Mouse (Mus musculus): ENCODE results near the gene Stim1. TPM values are rescaled to one million over a fixed set of nuclear protein-coding genes. Genes with fewer than 3 reads are reported as not detected.

The Stim1 gene
- polyA plus RNA-seq, 1 experiment from 2014 or later: 33.5 TPM

DNA sequence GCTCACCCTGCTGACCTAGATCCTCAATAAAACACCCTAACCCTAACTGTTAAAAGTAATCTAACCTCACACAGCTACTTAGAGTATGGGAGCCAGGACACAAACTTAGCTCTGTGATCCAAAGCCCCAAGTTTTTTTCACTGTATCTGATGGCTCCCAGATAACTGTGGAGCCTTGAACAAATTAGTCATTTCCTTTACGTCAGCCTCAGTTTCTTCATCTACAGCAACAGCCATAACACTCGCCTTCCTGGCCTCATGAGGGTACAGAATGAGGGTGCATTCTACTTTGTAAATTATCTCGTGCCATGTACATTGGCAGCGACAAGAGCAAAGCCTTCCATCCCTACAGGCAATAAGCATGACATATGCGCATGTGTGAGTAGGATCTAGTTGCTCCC is 25.2 kb upstream of the Stim1 start:
- Histone ChIP-seq H3K4me1 (peaks cover 26% of the 10 kb centered on the region), H3K4me2 (no peak overlapping the region), H3K27ac (no peak overlapping the region), H3K4me3 (no peak overlapping the region), H3K27me3 (no peaks in the 10 kb centered on the region), H3K9ac (no peak overlapping the region), H3K9me3 (no peaks in the 10 kb centered on the region), H3K36me3 (peaks cover 40% of the 10 kb centered on the region)
- ATAC-seq (ENCODE audit: insufficient number of reproducible peaks, low FRiP score, low TSS enrichment, low read depth): no peak
- WGBS: 83% methylated on average over 5 of the region's 5 CpGs

DNA sequence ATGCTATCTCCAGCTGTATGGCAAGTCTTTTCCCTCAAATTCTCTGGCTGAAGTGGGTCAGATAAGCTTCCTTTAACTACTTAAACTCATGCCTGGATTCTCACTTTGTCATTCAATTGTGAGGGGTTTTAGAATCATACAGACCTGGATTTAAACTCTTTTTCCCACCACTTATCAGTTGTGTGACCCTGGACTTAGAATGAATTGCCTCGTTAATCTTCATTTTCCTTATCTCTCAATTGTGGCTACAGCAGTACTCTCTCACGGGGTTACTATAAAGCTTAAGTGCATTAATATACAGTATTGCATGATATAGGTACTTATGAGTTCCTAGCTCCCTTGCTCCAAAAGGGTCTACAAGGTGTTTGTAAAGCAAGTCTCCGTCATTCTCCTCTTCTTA is 24.7 kb upstream of the Stim1 start:
- no peak overlapping the region for H3K4me3 ChIP-seq
- no peak overlapping the region for H3K27ac ChIP-seq
- no peaks in the 10 kb centered on the region for H3K9me3 ChIP-seq
- H3K4me1 ChIP-seq: peaks cover 32% of the 10 kb centered on the region
- no peak overlapping the region for H3K9ac ChIP-seq
- ATAC-seq (ENCODE audit: insufficient number of reproducible peaks, low FRiP score, low TSS enrichment, low read depth): no peak
- 82% methylated on average over 3 of the region's 3 CpGs for WGBS
- no peaks in the 10 kb centered on the region for H3K27me3 ChIP-seq
- no peak overlapping the region for H3K4me2 ChIP-seq
- peaks cover 34% of the 10 kb centered on the region for H3K36me3 ChIP-seq

DNA sequence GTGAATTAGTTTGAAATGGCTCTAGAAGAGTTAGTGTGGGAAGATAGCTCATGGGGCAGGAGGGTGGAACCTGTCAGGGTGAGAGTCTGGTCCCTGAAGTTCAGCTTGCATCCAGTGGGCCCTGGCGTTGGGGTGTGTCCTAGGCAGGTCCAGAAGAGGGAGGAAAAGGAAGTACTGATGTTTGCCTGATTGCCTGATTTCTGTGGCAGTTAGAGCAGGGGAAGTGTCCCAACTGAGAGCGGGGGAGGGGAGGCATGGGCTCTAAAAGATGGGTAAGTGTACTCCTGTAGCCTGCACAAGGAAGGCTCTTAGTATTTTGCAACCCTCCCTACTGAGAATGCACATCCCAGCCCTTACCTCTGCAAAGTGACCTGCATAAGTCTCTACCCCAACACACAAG is 23.7 kb upstream of the Stim1 start:
- peaks cover 25% of the 10 kb centered on the region for H3K36me3 ChIP-seq
- no peak overlapping the region for H3K27ac ChIP-seq
- no peaks in the 10 kb centered on the region for H3K27me3 ChIP-seq
- no peaks in the 10 kb centered on the region for H3K9me3 ChIP-seq
- H3K9ac ChIP-seq: no peak overlapping the region
- ATAC-seq (ENCODE audit: insufficient number of reproducible peaks, low FRiP score, low TSS enrichment, low read depth): no peak
- H3K4me3 ChIP-seq: no peak overlapping the region
- peaks cover 41% of the 10 kb centered on the region for H3K4me1 ChIP-seq
- WGBS: 78% methylated on average over 2 of the region's 2 CpGs
- no peak overlapping the region for H3K4me2 ChIP-seq

DNA sequence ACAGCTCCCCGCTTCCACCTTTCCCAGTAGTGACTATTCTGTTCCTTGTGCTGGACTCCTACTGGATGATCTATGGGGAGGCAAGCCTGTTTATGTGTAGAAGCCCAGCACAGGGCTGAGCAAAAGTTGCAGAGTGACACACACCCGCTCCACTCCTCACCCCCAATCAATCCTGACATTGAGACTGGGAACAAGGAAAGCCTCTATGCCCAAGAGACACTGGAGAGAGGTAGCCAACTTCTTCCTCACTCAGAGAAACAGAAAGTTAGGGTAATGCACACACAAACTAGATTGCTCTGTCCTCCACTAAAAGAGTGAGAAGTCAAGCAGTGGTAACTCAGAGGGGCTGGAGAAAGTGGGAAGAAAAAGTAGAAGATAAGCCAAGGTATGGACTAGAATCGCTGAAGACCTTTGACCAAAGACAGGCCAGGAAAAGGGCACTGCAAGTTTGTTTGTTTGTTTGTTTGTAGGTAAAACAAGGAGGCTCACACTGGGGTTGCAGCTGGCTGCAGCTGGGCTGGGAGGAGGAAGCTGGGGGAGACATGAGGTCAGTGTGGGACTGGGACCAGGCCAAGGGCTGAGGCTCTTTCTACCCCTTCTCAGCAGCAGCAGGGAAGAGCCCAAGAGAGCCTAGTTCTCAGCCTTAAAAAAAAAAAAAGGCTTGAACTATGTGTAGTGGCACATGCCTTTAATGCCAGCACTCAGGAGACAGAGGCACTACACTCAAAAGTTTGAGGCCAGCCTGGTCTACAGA is 22.6 kb upstream of the Stim1 start:
- no peak overlapping the region for H3K9ac ChIP-seq
- peaks cover 47% of the 10 kb centered on the region for H3K4me1 ChIP-seq
- H3K27me3 ChIP-seq: no peaks in the 10 kb centered on the region
- H3K9me3 ChIP-seq: no peaks in the 10 kb centered on the region
- ATAC-seq (ENCODE audit: insufficient number of reproducible peaks, low FRiP score, low TSS enrichment, low read depth): no peak
- H3K36me3 ChIP-seq: peaks cover 15% of the 10 kb centered on the region
- no peak overlapping the region for H3K4me2 ChIP-seq
- 72% methylated on average over 3 of the region's 3 CpGs for WGBS
- H3K27ac ChIP-seq: peak overlapping the region; percentile 17
- no peak overlapping the region for H3K4me3 ChIP-seq

DNA sequence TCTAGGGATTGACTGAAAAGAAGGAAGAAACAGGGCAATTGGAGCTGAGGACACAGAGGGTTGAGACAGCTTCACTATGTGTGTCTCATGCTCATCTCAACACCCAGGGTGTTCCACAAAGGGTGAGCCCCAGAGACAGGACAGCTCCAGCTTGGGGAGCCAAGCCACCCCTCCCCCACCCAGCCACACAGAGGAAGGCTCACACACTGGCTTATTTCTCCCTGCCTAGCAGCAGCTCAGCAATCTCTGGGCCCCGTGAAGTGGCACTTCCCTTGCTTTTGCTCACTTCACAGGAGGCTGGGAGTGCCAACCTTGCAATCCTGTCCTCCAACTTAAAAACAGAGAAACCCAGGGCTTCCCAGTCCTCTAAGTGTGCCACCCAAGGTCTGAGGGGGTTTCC is 21.8 kb upstream of the Stim1 start:
- no peak for ATAC-seq (ENCODE audit: insufficient number of reproducible peaks, low FRiP score, low TSS enrichment, low read depth)
- 0% methylated on average over 1 of the region's 1 CpGs for WGBS
- H3K4me2 ChIP-seq: no peak overlapping the region
- peaks cover 6% of the 10 kb centered on the region; the same call in 1 of the 2 replicates for H3K36me3 ChIP-seq
- H3K4me1 ChIP-seq: peaks cover 47% of the 10 kb centered on the region
- no peaks in the 10 kb centered on the region for H3K9me3 ChIP-seq
- no peaks in the 10 kb centered on the region for H3K27me3 ChIP-seq
- no peak overlapping the region for H3K4me3 ChIP-seq
- peak overlapping the region; percentile 29; the same call in 1 of the 2 replicates for H3K27ac ChIP-seq
- no peak overlapping the region for H3K9ac ChIP-seq

DNA sequence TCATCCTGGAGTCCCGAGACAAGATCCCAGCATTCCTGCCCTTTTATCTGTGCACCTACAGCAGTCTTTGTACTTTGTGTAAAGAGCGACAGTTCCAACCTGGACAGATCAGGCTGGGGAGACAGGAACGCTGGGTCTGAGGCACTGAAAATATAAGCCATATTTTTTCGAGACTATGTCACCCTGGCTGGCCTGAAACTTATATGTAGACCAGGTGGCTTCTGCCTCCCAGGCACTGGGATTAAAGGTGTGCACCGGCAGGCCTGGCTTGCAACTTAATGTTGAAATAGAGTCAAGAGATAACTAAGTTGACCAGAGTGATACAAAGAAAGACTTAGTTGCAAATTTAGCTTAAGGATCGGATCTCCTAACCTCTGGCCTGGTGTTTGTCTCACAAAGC is 21.3 kb upstream of the Stim1 start:
- WGBS: 52% methylated on average over 6 of the region's 6 CpGs
- H3K4me1 ChIP-seq: peaks cover 49% of the 10 kb centered on the region
- no peaks in the 10 kb centered on the region for H3K27me3 ChIP-seq
- no peak overlapping the region for H3K4me2 ChIP-seq
- H3K36me3 ChIP-seq: 0 out of 2 replicates have a peak, but pooled peaks cover 4% of the 10 kb centered on the region
- ATAC-seq (ENCODE audit: insufficient number of reproducible peaks, low FRiP score, low TSS enrichment, low read depth): no peak
- no peak overlapping the region for H3K4me3 ChIP-seq
- no peaks in the 10 kb centered on the region for H3K9me3 ChIP-seq
- peak overlapping the region; percentile 29; the same call in 1 of the 2 replicates for H3K27ac ChIP-seq
- H3K9ac ChIP-seq: no peak overlapping the region

DNA sequence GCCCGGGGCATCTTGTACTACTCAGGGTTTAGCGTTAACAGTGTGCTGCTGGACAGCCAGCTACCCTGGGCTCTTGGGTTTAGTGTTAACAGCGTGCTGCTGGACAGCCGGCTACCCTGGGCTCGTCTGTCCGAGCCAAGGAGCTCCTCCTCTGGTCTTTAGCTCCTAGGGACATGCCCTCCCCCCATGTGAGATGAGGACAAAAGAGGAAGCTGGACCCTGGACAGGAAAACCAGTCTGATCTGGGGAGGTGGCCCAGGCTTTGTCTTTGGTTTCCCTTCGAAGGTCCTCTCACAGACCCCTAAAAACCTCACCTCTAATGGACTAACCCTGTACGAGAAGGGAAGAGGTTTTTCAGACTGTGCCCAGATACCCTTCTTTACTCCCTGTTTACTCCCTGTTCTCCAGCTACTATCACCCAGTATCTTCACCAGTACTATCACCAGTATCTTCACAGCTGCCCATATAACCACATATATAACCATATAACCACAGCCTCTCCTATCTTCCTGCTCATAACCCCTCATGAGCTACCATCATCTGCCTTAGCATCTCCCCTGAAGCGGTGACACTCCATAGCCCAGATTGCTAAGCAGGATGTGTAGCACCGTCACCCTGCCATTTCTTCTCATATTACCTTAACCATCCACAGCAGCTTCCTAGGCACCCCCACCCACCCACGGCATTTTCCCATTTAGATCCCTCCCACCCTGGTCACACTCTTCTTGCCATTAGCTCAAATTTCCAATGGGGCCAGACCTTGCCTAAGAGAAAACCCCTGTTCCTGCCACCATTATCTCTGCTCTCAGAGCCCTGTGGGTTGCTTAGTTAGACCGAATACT is 20.4 kb upstream of the Stim1 start:
- H3K27me3 ChIP-seq: no peaks in the 10 kb centered on the region
- peak overlapping the region; percentile 87; the same call in 1 of the 2 replicates for H3K4me3 ChIP-seq
- H3K4me1 ChIP-seq: peaks cover 52% of the 10 kb centered on the region
- no peak overlapping the region for H3K9ac ChIP-seq
- WGBS: 50% methylated on average over 12 of the region's 12 CpGs
- no peaks in the 10 kb centered on the region for H3K9me3 ChIP-seq
- no peak overlapping the region for H3K27ac ChIP-seq
- H3K36me3 ChIP-seq: 0 out of 2 replicates have a peak, but pooled peaks cover 4% of the 10 kb centered on the region
- H3K4me2 ChIP-seq: 0 out of 2 replicates have a peak overlapping the region, but pooled peaks have one; percentile 72
- no peak for ATAC-seq (ENCODE audit: insufficient number of reproducible peaks, low FRiP score, low TSS enrichment, low read depth)

DNA sequence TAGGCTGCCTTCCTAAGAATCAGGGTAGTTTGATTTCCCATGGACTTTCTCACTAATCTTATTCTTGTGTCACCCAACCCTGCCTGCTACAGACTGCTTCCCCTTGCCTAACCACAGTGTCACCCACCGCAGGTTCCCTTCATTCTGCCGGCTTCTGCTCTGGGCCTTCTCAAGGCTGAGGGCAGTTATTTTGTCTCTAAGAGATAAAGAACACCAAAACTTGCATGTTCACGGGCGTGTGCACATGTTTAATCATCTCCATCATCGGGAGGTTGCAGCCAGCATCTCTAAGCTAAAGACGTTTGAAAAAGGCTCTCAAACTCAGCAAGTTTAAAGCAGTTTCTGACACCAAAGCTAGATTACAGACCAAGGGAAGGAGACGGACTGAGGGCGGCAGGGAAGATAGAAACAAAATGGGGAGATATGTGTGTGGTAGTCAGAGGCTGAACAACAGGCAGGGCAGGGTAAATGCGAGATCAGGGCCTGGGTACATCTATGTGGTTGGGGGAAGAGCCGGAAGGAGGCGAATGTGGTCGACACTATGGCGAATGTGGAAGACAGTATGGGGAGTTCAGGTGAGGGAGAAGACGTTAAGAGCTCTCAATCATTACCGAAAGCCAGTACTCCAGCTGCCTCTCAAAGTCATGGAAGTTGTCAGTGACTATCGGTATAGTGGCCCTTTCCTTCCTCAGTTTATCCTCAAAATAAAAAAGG is 18.8 kb upstream of the Stim1 start:
- Histone ChIP-seq H3K27me3 (no peaks in the 10 kb centered on the region), H3K4me1 (peaks cover 52% of the 10 kb centered on the region), H3K4me3 (peak overlapping the region; percentile 87), H3K36me3 (0 out of 2 replicates have a peak, but pooled peaks cover 3% of the 10 kb centered on the region), H3K9ac (peak overlapping the region; percentile 95), H3K27ac (peak overlapping the region; percentile 99), H3K4me2 (peak overlapping the region; percentile 72), H3K9me3 (no peaks in the 10 kb centered on the region)
- WGBS: 18% methylated on average over 16 of the region's 16 CpGs
- no peak for ATAC-seq (ENCODE audit: insufficient number of reproducible peaks, low FRiP score, low TSS enrichment, low read depth)

DNA sequence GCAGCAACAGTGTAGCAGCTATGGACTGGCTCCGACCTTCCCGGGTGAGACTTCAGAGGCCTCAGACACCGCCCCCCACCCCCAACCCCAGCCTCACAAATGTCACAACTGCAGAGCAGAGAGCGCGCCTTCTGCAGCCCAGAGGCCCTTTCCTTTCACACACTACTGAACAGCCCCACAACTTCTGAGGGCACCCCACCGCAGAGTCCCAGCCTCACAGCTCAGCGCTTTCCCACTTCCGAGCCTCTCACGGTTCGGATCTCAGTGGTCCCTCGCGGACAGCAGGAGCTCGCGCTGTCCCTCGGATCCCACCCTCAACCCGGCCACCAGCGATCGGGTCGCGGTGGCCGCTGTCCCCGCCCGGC is 18.1 kb upstream of the Stim1 start:
- H3K27me3 ChIP-seq: no peaks in the 10 kb centered on the region
- H3K9me3 ChIP-seq: no peaks in the 10 kb centered on the region
- H3K4me1 ChIP-seq: peaks cover 51% of the 10 kb centered on the region
- ATAC-seq (ENCODE audit: insufficient number of reproducible peaks, low FRiP score, low TSS enrichment, low read depth): peak; percentile 7; the same call in 1 of the 2 replicates
- peak overlapping the region; percentile 95 for H3K9ac ChIP-seq
- peak overlapping the region; percentile 72 for H3K4me2 ChIP-seq
- no peaks in the 10 kb centered on the region for H3K36me3 ChIP-seq
- H3K4me3 ChIP-seq: peak overlapping the region; percentile 87
- peak overlapping the region; percentile 99 for H3K27ac ChIP-seq
- 1% methylated on average over 23 of the region's 23 CpGs for WGBS

DNA sequence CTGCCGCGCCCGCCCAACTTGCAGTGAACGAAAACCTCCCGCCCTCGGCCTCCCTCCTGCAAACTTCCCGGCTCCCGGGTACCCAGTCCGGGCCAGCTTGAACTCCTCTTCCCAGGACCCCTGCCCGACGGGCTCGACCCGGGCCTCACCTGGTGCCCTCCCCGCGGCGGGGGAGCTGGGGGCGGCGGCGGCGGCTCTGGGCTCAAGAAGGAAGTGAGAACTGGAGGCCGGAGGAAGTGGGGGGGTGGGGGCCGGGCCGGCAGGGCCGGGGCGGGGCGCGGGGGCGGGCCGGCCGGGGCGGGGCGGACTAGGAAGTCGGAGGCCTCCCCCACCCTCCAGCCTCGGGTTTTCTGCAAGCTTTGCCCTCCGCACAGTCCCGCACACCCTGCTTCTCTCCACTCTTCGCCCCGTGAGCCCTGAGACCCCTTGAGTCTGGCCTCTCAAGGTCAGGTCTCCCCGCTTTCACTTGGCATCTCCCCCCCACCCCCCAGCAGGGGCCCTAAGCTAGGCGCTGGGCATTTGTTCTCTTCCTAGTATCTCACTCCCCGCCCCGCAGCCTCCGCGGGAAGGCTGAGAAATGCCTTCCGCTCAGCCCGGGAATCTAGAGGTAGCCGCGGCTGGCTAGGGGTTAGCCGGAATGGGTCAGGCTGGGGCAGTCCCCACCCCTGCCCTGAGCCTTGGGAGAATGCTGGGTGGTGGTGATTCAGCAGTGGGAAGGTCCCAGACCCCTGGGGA is 17.5 kb upstream of the Stim1 start:
- peak; percentile 82 for ATAC-seq (ENCODE audit: insufficient number of reproducible peaks, low FRiP score, low TSS enrichment, low read depth)
- H3K9me3 ChIP-seq: no peaks in the 10 kb centered on the region
- H3K27ac ChIP-seq: peak overlapping the region; percentile 99
- H3K36me3 ChIP-seq: no peaks in the 10 kb centered on the region
- H3K27me3 ChIP-seq: no peaks in the 10 kb centered on the region
- H3K9ac ChIP-seq: peak overlapping the region; percentile 95
- H3K4me3 ChIP-seq: peak overlapping the region; percentile 87
- WGBS: under 1% methylated on average over 31 of the region's 49 CpGs
- peak overlapping the region; percentile 72 for H3K4me2 ChIP-seq
- peaks cover 47% of the 10 kb centered on the region for H3K4me1 ChIP-seq

DNA sequence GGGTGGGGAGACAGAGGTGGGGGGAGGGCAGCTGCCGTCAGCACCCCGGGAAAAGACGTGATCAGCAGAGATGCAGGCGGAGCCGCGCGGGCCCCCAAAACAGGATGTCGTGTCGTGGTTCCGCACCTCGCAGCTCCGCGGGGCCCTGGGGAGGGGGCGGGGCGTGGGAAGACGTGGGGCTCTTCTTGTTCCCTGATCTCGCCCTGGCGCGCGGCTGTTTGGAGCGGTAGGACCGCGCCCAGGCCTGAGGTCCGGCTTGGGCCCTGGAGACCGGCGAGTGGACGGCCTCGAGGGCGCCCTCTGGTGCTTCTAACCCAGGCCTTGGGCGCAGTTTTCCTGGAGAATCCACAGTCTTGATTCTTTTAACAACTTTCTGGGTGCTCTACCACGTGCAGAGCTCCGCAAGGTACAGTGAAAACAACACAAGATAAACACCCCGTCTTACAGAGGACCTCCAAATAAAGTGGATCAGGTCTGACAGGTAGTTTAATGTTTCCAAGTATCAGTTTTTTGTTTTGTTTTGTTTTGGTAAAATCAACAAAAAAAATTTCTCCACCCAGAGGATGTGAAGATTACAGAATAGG is 16.9 kb upstream of the Stim1 start:
- Histone ChIP-seq H3K9ac (peak overlapping the region; percentile 95), H3K4me1 (peaks cover 42% of the 10 kb centered on the region), H3K36me3 (no peaks in the 10 kb centered on the region), H3K27ac (peak overlapping the region; percentile 99), H3K27me3 (no peaks in the 10 kb centered on the region), H3K9me3 (no peaks in the 10 kb centered on the region), H3K4me2 (peak overlapping the region; percentile 72), H3K4me3 (peak overlapping the region; percentile 87)
- ATAC-seq (ENCODE audit: insufficient number of reproducible peaks, low FRiP score, low TSS enrichment, low read depth): peak; percentile 56
- WGBS: under 1% methylated on average over 33 of the region's 33 CpGs

Measured in limb, embryonic 15.5 days (tissue).